Mouse (Mus musculus) kidney, postnatal 25 days (tissue): ENCODE data around the gene Dlst.
A peak's percentile ranks its signal among the peaks of the same experiment; 100 is the strongest.
"Not testable (repeated sequence)": the region's sequence is repeated elsewhere in the genome, so short reads cannot be mapped to it uniquely, and the experiment has no call there.

Experiments used
- DNase-seq, 2 experiments: peaks; one replicate each; pipeline ENCODE4 v3.0.0; 2021; ENCODE audit warnings: mixed read lengths in 2 of 2

Dlst gene

DNA sequence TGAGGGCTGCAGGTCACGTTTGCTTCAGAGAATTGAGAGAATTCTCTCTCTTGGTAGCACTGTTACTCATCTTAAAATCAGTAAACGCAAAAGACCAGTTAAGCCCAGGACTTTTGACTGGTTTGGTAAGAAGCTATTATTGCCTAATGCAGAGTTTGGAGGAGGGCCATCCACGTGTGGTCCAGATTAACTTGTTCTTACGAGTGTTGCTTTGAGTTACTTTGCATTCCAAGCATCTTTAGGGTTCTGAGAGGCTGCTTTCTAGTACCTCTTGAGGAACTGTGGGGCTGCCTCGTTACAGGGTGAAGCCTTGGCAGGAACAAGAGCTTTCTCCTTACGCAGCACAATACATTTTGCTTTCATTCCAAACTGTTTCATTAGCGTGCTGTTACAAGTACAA is 5.0 kb downstream of the Dlst start:
- no peak for DNase-seq

DNA sequence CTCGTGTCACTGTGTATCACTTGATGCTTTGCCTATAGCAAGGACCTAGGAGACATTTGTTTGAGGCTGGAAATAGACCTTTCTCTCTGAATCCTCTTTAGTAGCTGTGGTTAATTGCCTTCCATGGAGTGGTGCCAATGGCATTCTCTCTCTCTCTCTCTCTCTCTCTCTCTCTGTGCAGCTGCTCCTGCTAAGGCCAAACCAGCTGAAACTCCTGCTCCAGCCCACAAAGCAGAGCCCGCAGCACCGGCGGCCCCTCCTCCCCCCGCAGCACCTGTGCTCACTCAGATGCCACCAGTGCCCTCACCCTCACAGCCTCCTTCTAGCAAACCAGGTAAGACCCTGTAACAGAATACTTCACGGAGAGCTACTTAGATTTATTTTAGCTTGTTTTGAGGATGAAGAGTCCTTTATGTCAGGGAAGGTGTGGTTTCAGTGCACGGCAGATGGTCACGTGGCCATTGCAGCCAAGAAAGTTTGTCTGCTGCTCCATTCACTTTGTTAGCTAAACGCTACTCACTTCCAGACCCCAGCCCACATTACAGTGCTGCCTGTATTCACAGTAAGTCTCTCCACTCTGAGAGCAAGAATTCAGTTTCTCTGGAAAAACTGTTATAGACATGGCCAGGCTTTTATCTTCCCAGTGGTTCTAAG is 11.3 kb downstream of the Dlst start:
- DNase-seq = no peak

DNA sequence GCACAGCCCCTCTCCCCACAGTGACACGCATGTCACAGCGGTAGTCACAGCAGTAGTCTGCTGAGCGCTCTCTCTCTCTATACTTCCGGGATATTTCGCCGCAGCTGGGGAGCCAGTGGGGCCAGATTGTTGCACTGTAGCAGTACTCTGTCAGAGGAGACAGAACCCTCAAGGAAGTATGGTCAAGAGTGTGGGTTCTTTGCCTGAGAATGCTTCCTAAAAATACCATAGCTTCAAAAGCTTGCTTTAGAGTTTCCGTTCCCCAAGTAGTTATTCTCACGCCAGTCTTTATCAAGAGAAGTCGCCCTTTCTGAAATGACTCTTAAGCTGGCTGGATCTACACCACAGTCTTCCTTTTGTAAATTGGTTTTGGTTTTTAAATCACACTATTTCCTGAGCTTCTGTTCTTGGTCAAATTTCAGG is 12.5 kb downstream of the Dlst start:
- no peak for DNase-seq

DNA sequence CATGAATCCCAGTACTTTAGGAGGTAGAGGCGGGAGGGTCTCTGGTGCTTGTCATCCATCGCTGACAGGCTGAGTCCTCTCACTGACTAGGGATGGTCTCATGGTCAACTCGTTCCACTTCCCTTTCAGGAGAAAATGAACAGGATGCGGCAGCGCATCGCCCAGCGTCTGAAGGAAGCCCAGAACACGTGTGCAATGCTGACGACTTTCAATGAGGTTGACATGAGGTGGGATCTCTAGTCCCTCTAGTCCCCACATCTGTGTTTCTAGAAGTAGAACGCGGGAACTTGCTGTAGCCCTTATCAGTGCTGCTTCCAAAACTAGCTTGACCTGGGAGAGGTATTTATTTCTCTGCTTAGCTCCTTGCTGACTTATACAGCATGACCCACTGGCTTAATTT is 13.0 kb downstream of the Dlst start:
- no peak for DNase-seq

DNA sequence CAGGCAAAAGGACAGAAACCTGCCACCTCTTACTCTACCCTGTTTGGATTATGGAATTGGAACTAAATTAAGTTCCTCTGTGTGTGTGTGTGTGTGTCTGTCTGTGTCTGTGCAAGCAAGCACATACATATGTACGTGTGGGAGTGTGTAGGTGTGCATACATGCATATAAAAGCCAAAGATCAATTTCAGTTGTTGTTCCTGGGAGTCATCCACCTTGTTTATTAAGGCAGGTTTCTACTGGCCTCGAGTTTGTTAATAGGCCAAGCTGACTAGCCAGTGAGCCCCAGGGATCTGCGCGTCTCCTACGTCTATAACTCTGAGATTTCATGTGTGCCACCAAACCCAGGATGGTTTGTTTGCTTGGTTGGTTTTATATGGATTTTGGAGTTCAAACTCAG is 14.1 kb downstream of the Dlst start:
- no peak for DNase-seq

DNA sequence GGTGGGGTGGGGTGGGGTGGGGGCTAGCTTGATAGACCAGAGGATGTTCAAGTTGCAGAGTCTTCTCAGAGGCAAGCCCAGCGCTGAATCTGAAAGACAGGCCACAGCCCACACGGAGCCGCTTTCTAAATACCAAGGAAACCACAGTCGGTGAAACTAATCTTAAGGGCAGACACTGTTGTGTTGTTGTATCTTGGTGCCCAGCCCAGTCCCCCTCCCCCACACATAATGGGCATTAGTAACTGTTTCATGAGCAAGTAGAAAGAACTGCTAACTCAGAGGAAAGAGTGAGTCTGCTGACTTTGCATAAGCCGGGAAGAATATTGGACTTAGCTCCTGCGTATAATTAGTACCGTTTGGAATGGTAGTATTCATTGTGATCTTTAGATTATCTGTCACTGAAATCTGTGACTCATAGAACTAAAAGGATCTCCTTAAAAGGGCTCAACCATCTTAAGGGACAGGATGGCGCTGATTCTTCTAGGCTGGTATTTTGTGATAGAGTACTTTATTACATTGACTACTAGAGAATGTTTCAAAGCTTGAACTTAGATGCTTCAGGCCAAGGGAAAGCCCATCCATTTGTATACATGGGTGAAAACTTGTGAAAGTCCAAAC is 16.5 kb downstream of the Dlst start:
- DNase-seq = peak; percentile 76 to 85

DNA sequence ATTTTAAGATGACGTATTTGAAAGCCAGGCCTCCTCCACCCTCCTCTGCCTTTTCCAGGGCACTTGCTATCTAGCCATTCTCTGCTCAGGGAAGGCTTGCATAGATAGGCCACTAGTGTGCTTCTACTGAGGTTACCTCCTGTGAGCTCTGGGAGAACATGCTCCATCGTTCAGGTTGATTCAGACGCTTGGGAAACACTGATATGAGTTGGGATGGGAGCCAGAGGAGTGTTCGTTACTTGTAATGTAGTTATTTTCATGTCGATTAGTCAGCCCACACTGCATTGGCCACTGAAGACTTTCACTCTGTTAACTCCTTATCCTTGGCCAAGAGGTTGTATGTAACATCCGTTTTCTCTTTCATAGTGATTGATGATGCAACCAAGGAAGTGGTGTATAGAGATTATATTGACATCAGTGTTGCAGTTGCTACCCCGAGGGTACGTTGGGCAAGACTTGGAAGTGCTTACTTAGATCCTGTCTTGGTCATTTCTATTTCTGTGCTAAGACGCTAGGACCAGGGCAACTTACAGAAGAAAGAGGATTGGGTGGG is 18.9 kb downstream of the Dlst start:
- no peak for DNase-seq

DNA sequence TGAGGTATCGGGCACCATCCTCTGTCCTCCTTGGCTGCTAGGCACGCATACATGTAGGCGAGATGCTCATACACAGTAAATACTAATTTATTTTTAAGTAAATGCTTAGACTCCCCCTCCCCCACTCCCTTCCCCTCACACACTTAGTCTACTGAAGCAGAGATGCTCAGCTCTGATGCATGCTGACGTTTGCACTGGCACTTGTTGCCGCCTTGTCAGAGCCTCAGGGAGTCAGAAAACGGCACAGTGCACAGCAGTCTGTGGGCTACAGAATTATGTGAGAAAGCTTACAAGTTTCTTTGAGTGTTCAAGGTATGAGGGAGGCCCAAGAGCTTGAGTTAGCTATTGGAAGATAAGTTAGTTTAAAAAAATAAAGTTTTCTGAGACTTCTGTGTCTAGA is 20.7 kb downstream of the Dlst start:
- DNase-seq = no peak

DNA sequence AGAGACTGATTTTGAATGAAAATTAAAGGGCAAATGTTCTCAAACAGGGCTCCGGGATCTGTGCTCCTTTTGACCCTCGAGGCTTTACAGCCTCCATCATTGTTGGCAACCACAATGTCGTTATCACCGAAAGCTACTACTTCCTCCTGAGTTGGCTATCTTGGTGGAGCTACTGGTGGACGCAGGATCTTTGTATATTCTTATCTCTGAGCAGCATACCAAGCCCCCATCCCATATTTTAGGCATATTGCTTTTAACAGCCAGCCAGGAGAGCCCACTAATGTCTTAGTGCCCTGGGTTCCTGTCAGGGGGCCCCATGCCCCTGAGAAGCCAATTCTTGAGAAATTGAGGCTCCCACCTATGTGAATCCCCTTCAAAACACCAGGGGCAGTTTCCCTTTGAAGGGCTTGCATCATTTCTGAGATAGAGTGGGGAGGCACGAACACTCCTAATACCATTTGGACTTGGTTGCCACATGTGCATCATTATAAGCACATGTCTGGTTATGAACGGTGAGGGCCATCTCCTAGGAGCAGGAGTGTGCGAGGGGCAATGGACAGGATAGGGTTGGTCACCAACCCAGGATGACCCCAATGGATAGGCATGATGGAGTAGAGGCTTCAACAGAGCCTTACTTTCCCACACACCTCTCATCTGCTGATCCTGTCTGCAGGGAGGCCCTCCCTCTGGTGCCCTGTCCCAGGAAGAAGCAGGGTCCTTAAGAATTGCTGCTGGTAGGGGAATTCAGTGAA is 23.6 kb downstream of the Dlst start:
- DNase-seq = no peak

DNA sequence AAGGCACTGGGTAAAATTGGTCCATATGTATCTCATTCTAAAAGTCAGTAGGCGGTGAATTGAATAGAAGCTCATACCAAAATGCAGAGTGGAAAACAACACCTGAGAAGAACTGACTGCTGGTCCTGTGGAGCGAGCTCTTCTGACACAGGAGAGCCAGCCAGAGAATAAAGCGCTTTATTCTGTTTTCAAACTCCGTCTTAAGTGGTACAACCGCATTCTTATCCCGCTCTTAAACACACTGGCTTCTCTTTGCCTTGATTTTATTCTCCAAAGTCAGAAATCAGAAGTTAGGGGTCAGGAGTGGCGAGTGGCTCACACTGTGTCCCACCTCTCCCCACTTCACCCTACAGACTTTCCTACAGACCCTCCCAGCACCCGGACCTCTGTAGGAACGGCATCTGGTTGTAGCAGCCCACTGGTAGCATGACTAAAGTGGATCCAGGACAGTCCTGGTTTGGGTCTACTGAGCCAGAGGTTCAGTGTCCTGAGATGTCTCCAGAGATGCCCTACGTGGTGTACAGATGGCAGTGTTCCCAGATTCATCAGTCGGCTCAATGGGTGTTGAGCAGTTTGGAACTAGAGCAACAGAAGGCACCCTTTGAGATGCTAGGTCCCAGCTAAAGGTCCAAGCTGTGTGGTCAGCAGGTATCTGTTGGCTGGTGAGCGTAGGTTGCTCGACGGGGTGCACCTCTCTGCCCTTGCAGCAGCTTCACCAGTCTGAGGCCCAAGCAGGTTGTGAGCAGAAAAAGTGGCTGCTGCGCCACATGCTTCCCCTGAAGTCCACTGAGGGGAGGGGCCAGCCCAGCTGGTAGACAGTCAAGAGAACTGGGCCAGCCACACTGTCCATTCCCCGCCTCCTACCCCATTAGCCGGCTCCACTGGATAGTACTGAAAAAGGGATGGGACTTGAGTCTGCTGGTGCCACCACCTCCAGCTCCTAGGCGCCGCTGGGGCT is 25.2 kb downstream of the Dlst start:
- DNase-seq = no peak

DNA sequence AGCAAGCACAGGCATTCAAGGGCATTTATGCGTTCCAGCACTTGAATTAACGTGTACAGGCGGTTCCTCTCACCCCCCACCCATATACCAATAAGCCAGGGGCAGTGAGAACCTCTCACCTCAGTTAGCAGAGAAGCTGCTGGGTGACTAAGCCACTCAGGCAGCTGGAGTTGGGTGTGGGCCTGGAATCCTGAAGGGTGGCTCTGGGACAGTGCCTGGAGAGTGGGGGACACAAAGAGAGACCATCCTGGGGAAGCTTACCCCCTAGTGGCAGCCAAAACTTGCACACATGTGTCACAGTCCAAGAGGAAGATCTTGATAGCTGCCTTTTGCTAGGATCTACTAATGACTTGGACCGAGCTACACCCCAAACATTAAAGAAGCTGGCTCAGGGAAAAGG is 26.0 kb downstream of the Dlst start:
- no peak for DNase-seq

DNA sequence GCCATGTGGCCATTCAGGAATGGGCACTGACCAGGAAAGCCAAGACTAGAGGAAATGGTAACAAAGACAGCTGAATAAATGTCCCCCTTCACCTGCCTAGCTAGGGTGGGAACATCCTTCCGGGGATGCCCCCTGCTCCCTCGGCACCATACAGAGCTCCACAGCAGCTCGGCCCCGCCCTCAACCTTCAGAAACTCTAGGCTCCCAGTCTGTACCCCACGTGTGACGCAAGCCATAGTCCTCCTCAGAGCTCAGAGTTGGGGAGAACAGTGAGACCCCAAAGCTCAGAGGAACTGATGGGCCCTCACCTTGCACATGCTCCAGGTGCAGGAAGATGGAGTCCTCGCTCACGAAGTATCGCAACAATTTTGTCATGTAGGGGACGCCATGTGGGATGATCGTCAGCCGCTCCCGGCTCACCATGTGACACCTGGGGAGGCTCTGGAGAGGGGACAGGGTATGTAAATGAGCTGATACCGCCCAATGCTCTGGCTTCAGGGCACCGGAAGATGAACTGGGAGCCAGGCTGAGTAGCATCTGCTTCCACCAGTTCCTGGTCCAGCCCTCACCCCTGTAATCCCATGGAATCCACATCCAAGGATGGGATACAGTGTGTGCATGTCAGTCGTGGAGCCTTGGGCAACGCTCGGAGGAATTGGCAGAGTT is 29.5 kb downstream of the Dlst start:
- DNase-seq = no peak

DNA sequence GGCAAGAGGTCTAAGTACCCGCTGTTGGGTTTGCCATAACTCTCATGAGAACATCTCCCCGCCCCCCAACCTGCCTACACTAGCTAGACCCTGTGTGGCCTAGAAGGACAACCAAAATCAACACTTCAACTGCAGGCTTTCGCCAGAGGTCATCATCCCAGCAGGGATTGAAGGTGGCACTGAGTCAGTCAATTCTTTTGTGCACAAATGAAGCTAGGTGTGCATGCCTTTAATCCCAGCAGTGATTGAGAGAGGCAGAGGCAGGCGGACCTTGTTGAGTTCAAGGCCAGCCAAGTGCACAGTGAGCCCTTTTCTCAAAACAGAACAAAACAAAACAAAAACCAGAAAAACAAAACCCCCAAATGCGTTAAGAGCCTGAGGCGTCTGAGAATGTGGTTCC is 30.5 kb downstream of the Dlst start:
- no peak for DNase-seq

DNA sequence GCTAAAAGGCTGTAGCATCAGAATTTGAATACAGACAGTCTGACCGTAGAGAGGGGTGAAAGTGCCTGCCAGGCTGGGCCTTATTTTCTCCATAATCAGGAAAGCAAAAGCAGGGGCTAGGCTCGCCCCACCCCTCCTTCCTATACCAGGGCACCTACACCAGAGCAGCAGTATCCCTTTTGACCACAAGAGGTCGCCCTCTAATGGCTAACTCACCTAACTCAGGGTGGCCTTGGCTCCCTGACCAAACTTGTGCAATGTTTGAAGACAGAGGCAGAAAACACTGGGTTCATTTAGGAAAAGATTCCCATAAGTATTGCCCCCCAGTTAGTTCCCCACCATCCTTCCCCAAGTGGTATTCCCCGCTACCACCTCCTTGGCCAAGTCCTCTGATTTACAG is 32.2 kb downstream of the Dlst start:
- DNase-seq = peak; percentile 77 to 94

DNA sequence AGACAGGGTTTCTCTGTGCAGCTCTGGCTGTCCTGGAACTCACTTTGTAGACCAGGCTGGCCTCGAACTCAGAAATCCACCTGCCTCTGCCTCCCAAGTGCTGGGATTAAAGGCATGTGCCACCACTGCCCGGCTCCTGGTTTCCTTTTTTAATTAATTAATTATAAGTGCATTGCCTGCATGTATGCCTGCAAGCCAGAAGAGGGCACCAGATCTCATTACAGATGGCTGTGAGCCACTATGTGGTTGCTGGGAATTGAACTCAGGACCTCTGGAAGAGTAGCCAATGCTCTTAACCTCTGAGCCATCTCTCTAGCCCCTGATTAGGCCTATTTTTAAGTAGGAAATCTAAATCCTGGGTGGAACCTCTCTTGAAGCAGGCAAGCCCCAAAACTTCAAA is 33.6 kb downstream of the Dlst start:
- DNase-seq = not testable (repeated sequence)

DNA sequence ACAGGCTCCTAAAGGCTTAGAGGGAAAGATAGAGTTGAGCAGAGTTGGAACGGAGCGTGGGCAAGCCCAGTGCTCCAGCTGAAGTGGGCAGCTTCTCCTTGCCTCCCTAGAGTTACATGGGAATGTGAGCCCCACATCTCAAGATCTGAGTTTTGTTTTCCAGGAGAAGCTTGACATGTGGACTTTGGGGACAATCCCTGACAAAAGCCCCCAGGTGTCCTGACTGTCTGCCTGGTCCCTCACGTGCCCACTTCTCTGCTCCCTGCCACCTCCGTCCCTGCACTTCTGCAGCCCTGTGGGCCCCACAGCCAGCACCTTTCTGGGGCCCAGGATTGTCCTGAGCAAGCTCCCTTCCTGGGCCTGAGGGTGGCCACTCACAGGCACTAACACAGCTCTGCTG is 34.2 kb downstream of the Dlst start:
- no peak for DNase-seq

DNA sequence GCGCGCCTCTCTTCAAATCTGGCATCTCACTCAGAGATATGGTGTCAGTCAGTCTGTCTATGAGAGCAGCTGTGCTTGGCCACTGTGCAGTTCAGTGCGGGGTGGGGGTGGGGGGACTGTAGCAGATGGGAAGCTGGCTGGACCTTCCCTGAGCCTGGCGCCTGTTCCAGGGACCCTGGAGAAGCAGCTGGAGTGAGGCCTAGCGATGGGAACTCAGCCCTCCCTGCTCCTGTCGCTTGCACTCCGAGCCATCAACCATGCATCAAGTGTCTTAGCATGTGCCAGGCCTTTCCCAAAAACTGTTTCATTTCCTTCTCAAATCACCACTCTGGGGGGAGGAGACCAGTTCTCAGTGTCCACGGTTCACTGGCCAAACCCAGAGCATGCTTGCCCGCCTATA is 35.0 kb downstream of the Dlst start:
- DNase-seq = no peak

DNA sequence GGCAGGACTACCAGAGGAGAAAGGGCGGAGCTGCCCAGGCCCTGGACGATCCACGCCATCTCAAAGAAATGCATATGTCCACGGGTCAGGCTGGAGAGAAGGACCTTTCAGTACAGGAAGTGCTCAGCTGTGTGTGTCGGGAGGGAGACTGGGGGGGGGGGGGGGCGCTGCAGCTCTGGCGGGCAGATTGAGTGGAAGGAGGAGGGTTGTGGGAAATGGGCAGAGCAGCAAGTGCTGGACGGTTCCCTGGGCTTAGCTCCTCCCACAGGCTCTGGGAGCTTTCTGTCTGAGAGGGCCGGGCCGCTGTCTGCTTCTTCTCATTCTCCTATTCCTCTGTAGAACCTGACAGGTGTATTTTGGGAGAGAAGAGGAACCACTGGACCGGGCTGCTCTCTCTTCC is 35.7 kb downstream of the Dlst start:
- DNase-seq = no peak

DNA sequence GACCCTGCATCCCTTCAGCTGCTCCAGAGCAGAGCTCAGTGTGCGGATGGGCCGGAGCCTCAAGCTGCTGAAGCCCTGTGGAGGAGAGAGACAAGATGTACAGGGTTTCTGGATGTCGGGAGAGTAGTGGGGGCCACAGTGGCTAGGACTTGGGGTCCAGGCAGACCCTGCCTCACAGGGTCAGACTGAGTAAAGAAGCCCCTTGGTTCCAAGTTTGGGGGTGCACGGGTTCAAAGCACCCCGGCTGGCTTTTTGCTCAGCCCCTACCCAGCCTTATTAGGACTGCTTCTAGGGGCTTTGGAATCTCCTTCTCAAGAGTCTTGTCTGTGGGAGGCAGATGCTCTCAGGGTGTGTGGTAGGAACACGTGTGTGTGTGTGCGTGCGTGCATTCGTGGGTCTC is 36.2 kb downstream of the Dlst start:
- no peak for DNase-seq

DNA sequence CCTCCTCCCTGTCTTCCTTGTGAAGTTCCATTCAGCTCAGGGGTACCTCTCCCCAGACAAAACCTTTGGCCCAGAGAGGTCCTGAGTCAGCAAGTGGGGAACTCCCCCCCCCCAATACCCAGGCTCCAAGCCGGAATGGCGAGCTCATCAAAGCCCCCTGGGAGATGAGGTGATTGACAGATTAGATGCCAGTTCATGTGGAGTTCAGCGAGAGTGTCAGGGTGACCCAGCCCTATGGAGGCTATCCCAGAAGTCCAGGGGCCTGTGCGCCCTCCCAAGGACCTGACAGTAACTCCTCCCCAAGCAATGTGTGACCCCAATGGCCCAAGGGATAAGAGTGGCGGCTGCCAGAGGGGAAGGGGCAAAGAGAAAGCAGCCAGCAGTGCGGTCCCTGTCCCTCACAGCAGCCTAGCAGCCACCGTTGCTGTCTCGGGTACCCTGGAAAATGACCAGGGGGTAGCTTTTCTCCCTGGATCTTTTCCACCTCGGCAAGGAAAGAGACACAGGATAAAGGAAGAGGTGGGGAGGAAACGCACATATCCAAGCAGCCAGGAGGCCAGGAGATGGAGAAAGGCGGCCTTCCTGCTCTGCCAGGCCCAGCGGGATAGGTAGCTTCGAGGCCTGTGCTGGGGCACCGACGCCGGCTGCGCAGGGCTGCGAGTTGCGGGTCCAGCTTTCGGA is 39.8 kb downstream of the Dlst start:
- DNase-seq = no peak

DNA sequence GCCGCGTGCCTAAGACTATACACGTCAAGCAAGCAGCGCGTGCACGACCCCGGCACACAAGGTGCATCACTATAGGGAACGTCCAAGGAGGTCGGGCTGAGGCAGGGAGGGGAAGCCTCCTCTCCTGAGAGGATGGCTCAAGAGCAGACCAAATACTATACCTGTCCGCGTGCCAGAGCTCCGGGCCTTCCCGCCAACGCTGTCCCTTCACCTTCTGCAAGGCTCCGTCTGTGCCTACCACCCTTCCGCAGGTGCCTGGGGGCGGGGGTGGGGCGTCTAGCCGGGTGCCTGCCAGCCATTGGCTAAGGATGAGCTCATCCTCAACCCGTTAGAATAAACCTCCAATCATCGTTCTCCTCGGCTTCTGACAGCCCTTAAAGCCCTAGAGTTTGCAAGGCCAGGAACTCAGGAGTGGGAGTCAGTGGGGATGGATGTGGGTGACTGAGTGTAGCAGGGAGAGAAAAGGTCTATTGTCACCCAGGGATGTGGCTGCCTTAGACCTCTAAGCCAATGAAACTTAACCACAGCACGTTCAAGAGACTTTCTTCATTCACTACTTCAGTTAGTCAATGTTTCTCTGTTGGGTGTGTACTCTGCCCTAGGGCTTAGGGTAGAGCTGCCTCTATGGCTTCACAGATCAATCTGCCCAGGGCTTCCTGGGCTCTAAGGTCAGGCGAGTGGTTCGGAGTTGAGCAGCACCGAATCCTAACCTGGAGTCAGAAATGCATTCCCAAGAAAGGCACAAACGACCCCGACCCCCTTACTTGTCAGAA is 40.6 kb downstream of the Dlst start, which contains the start of gene Rps6kl1:
Rps6kl1 (minus strand) TSS at position 263 of the 773 bp plus-strand sequence.
- DNase-seq = peak; percentile 45 to 76
